ENCODE assay signal across 23 mouse cellular contexts in the genomic region with DNA sequence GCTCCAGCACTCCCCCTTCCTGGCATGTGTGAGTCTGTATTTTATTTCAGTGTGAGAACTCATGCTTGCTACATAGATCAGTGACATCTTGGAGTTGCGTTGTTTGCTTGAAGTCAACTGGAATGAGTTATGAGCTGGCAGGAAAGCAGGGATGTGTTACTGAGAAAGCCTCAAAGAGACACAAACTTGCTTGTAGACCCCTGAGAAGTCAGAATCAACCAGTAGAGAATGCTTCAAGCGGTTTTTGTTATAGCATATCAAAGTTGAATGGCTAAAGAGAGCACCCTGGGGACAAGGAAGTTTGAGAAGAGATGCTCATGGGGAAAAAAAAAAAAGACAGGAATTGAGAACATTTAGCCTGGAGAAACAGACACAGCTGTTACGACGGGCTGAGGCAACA.
"Had no signal": no experiment of that assay in that cellular context is flagged by ENCODE, and none has a peak within 500 bp of the region (broad histone marks: within the 10 kb centered on the region; RNA-seq: fewer than 3 reads in every experiment).

No protein-coding gene starts in this region.

- H3K4me1 ChIP-seq: limb, embryonic 13.5 days; limb, embryonic 15.5 days; liver, embryonic 12.5 days had no signal

- DNase-seq: gastrocnemius, adult 2 months; gastrocnemius, postnatal 10 days; gastrocnemius, postnatal 25 days; heart, adult 18-20 months; heart, postnatal 14 days; heart, postnatal 36 days; kidney, adult 11 months; kidney, adult 8-10 months; kidney, postnatal 14 days; kidney, postnatal 36 days; layer of hippocampus, adult 9-11 months; layer of hippocampus, postnatal 36 days; left cerebral cortex, postnatal 4 days had no signal

- H3K27ac ChIP-seq: gastrocnemius, adult 2 months; heart, embryonic 13.5 days; heart, embryonic 15.5 days; hindbrain, embryonic 14.5 days; limb, embryonic 13.5 days; limb, embryonic 15.5 days; liver, embryonic 12.5 days; liver, embryonic 14.5 days had no signal

- H3K9me3 ChIP-seq: heart, embryonic 13.5 days; heart, embryonic 15.5 days; limb, embryonic 13.5 days; limb, embryonic 15.5 days; liver, embryonic 12.5 days had no signal

- H3K9ac ChIP-seq: heart, embryonic 13.5 days; heart, embryonic 15.5 days; hindbrain, embryonic 14.5 days; limb, embryonic 13.5 days; limb, embryonic 15.5 days; liver, embryonic 12.5 days; liver, embryonic 14.5 days had no signal

- H3K36me3 ChIP-seq: heart, embryonic 13.5 days; heart, embryonic 15.5 days; limb, embryonic 13.5 days; limb, embryonic 15.5 days; liver, embryonic 12.5 days had no signal

- H3K4me2 ChIP-seq: heart, embryonic 11.5 days; heart, embryonic 13.5 days; heart, embryonic 15.5 days; hindbrain, embryonic 14.5 days; limb, embryonic 13.5 days; limb, embryonic 15.5 days; liver, embryonic 12.5 days had no signal

- ATAC-seq: hindbrain, embryonic 16.5 days; intestine, embryonic 16.5 days; liver, embryonic 12.5 days had no signal

- H3K4me3 ChIP-seq: gastrocnemius, adult 2 months; heart, embryonic 13.5 days; heart, embryonic 15.5 days; limb, embryonic 13.5 days; limb, embryonic 15.5 days; liver, embryonic 12.5 days had no signal

- H3K27me3 ChIP-seq: heart, embryonic 13.5 days; heart, embryonic 15.5 days; limb, embryonic 13.5 days; limb, embryonic 15.5 days; liver, embryonic 12.5 days had no signal
